Mouse (Mus musculus): ENCODE results near the gene Rcc2.

Rcc2 gene

DNA sequence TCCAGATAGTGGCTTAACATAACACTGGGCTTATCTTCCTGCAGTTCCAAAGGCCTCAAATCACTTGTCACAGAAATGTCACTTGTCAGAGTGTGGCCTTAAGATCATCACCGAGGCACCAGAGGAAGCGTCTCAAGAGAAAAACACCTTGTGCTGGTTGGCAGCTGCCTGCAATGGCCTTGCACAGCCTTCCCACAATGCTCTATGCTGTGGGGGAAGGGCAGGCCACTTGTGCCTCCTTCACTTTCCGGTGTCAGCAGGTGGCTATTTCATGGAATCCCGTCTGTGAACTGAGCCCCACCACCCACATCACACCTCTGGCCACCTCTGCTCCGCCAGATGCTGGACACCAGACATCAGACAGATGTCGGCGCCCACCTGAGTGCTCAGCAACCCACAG, 53.0 kb downstream of the Rcc2 start:
- no peak for DNase-seq (ENCODE audit: low spot score in 2 of 2)

DNA sequence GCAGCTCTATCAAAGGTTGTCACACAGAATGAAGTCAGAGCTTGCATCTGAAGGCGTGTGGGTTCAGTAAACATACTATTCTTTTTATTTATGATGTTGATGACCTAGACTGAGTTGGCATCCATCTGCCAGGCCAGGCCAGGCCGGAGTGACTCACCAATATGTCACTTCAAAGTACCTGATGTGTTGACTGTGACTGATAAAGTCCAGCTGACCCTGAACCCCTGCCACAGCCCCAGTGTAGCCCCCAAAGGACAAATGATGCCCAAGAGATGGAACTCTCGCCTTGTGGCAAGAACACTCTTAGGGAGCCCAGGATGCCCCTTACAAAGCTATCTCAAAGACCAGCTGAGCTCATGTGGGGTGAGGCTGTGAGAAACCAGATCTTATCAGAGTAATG, 55.5 kb downstream of the Rcc2 start:
- DNase-seq (ENCODE audit: low spot score in 2 of 2): no peak

DNA sequence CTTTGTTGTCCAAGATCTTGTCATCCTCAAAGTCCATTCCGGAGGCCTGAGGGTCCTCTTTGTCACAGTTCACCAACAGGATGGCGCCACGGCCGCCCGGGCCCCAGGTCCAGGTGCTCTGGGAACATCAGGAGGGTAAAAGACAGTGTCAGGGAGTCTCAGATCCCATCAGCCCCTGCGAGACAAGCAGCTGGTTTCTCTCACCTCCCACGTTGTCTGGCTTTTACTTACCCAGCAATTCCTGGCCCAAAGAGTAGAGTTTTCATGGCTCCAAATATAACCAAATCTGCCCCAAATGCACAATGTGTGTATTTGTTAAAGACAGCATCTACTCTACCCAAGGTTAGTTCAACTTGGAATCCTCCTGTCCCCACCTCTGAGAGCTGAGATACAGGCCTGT, 61.3 kb downstream of the Rcc2 start:
- DNase-seq (ENCODE audit: low spot score in 2 of 2): no peak

DNA sequence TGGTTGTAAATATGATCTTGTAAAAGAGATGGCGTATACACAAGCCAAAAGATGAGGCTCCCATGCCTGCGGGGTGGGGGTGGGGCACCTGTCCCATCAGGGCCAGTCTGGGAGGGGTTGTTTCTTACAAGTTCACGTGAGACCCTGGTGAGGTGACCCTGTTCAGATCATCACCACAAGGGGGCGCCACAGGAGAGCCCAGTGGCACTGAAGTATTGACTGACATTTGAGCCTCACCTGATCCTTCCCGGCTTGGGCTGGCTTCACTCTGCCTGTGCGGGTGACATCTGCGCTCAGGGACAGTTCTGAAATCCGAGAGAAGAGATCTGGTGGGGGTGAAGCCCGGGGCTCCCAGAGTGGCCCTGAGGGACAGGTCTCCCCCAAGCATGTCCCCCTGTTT, 62.8 kb downstream of the Rcc2 start:
- peak; percentile 47 to 61 for DNase-seq (ENCODE audit: low spot score in 2 of 2)

DNA sequence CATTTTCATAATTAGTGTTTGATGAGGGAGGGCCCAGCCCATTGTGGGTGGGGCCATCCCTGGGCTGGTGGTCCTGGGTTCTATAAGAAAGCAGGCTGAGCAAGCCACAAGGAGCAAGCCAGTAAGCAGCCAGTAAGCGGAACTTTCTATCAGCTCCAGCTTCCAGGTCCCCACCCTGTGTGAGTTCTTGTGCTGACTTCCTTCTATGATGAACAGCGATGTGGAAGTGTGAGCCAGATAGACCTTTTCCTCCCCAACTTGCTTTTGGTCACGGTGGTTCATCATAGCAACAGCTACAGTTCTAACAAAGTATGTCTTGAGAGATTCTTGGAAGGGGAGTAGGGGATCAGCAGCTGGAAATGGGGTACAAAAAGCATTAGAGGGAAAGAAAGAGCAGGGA, 65.6 kb downstream of the Rcc2 start:
- DNase-seq (ENCODE audit: low spot score in 2 of 2): no peak

DNA sequence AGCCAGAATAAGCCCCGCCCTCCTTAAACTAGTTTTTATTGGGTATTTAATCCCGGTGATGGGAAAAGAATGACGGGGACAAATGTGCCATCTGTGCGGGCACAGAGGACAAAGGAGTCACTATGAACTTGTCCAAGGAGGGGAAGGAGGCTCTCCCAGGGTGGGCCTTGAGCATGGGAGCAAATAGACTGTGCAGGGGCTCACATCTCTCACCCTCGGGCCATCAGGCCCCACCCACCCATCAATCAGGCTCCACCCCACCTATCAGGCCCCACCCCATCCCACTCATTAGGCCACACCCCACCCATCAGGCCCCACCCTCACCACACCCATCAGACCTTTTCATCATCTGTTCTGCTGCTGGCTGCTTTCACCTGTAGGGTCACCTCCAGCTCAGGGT, 68.6 kb downstream of the Rcc2 start:
- DNase-seq (ENCODE audit: low spot score in 2 of 2): no peak

DNA sequence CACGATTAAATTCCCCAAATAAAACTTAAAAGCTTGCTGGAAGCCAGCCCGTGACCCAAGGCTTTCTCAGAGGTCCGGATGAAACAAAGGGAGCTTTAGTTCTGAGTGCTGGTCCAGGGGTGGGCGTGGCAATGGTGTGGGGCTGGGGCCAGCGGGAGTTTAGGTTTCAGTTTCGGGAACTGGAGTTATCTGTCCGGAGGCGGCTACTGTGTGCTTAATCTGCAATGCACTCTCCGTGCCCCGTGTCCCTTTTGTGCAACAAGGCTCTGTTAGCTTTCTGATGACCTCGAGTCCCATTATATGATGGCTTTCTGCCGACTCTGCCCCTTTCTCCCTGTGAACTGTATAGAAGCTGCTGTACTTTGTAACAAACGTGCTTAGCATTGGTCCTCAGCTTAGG, 70.1 kb downstream of the Rcc2 start:
- DNase-seq (ENCODE audit: low spot score in 2 of 2): peak in 1 of 2 experiments; percentile 59

DNA sequence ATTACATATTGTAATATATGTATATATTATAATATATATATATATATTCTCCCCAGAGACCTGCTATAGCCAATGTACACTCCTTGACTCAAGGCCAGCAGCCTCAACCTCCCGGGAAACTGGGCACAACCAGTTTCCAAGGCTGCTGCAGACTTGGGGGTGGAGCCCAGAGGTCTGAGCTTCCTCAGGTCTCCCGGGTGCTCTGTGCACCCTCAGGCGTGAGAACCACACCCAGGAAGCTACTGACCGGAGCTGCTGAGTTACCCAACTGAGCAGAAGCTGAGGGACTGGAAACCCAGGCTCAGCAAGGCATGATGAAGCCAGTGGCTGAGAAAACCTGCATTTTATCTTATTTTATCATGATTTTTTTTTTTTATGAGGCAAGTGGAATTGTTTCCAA, 70.8 kb downstream of the Rcc2 start:
- DNase-seq (ENCODE audit: low spot score in 2 of 2): peak in 1 of 2 experiments; percentile 36
